Mouse (Mus musculus) lung, postnatal 10 days (tissue): ENCODE measurements at regions not wholly inside any gene's neighbourhood (a gene's known extent, or its start where the extent isn't known, plus 50 kb on each side); places are given as distances from the start of the nearest gene placed in this dataset.

Source experiments
- DNase-seq: peaks from one replicate; pipeline ENCODE4 v3.0.0; 2021

DNA sequence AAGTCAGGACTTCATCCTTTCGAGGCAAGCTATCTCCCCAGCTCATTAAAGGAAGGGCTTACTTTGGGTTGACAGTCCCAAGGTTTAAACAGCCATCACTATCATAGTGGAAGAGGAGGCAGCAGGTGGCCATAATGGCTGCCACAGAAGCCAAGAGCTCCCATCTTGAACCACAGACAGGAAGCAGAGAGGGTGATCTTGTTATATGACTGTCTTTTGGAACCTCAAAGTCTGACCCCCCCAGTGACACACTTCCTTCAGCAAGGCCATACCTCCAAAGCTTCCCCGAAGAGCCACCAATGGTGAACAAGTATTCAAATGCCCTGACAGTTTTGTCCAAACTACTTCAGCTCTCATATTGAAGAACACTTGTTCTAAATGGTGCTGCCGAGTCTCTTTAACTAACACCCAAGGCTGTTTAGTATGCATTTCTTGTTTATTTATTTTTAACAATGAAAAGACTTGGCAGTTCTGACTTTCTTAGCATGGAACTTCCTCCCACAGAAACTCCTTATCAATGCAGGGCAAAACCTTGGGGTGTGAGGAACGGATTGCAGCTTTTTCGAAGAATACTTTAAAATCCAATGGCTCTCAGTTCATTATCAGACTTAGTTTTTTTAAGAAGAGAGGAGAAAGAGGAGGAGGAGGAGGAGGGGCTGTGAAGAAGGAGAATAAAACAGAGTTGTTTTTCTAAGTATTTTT, 79.8 kb upstream of the Tnik start:
- DNase-seq: peak; percentile 47

DNA sequence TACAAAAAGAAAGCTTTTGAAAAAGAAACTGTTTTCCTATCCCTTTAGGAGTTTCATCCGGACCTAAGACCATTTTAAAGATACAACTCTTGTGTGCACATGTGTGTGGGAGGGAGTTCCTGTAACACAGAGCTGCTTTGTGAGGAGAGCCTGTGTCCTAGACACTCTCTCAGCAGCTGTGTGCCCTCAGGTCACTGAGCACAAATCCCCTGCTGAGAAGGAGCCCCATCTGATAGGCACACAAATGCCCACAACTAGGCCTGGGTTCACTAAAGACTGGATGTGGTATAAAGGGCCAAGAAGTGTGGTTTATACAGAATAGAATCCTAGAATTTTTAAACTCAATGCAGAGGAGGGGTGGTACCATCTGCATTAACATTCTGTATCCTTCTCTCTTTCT, 77.5 kb upstream of the Tnik start:
- DNase-seq: no peak

DNA sequence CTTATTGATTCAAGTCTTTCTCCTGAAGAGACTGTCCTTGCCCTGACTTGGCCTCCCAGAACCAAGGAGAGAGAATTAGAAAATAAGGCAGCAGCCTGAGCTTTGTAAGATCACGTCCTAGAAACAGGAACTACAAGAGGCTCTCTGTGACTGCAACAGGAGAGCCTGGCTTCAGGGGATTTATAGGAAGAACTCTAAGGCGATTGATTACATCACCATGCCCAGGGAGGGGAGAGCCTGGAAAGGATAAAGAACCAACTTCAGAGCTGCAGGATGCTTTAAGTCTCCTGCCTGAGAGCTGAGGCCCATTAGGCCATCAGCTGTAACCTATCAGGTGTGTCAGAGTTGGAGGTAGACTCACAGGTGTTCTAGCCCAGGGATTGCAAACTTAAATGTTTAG, 77.1 kb upstream of the Tnik start:
- DNase-seq: no peak

DNA sequence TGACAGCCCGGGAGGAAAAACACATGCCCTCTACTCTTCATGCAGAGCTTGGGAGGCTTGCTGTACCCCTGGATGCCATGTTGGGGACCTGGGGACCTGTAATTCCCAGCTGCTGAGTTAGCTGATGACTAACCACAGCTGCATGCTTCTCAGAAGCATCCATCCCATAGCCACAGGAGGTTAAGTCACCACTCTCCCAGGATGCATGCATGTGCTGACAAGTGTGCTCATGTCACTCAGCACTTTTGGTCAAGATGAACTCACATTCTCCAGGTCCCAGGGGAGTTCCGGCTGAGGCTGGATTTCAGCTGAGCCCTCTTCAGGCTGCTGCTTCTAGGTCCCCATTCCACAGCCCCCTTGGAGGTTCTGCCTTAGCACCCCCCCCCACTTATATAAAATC, 73.6 kb upstream of the Tnik start:
- DNase-seq: no peak

DNA sequence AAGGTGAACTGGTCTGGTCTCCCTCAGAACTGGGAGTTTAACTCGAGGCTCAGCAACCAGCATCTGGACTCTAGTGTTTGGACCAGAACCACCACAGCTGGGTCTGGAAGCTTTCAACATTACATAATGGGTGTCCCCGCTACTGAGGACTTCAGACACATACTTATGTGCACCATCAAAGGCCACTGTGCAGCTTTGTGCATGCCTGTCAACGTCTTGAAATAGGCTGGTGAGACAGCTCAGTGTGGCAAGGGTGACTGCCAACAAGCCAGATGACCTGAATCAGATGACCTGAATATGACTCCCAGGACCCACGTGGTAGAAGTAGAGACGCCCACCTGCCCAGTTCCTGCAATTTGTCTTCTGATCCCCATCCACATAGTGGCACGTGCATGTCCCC, 72.8 kb upstream of the Tnik start:
- no peak for DNase-seq

DNA sequence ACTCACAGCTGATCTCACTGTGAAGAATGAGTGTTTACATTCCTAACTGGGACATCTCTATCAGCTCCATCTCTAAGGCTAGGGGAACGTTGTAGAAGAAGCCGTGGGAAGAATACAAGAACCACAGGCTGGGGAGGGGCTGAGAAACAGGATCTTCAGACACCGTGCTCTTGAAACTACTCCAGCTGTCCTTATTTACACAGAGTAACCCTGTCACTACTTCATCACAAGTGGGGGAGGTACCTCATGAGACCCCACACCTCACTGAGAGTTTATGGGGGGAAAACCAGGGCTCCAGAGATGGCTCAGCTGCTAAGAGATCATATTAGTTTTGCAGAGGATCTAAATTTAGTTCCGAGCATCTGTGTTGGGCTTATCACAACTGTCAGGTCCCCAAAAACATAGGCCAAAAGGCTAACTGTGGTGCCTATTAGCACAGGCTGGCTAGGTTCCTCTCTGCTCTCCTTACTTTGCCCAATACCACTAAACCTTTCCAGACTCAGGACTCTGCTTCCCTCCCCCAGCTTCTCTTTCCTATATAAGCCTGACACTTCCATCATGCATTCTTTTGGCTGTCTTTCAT, 68.5 kb upstream of the Tnik start:
- DNase-seq: peak; percentile 30

DNA sequence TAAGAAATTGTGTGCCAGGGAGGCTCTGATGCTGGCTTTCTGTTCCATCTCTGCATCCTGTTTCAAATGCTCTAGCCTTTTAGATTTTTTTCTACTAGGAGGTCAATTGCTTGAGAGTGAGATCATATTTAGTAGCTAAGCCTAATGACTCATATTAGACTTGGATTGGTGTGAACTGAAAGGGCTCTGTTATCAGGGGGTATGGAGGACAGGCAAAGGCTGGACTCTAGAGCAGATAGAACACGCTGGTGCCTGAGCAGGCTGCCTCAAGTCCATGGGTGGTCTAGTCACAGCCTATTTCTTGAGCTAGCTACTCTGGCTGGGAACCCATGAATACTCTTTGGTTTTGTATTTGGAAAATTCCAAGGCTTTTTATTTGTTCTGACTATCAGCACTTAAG, 66.2 kb upstream of the Tnik start:
- no peak for DNase-seq

DNA sequence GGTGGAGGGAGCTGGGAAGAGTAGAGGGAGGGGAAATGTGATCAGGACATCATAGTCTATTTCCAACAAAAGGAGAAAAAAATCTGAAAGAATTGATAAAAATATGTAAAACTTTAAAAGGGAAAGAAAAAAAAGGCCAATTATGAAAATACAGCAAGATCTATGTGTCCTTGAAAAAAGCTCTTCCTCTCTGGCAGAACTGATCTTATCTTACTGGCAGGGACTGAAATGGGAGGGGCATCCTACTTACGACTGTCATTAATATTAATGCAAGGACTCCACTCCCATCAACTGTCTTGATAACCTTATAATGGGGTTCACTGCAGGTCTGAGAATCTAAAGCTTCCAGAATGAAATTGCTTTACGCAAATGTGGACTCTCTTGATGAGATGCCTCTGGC, 53.7 kb upstream of the Tnik start:
- no peak for DNase-seq

DNA sequence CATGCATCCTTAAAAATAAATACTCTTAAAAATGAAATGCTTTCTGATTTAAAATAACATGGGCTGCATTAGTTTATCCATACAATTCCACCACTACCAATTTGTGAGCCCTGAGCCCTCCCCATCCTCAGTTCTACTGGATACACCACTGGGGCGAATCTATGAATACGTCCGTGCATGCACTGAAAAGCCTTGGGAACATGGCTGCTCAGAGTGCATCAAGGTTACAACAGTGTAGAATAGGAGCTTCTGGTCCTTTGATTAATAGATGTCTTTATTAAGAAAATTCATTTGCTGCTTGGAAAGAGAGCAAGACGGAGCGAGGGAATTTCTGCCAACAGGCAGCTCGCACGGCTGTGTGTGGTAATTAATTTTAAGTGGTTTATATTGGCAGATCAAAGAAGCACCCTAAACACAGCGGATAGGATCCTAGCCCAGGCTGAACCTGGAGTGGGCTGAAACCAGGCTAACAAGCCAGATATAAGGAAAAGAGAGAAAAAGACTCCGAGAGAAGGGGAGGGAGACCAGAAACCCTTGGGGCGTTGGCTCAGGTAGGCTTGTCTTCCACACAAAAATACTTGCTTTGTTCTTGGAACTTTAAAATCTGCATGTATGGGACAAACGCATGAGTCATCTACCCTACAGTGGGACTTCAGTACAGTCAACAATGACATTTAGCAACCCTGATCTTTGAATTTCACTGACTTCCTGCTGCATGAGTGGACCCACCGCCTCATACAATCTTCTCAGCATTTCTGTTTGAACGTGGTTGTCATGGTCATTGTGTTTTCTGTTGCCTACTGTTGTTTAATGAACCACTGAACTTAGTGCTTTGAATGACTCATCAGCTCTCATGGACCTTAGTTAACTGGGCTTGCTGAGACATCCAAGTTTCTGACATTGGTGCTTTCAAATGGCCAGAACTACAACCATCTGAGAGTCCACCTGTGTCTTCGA, 51.9 kb upstream of the Tnik start:
- no peak for DNase-seq
